Mouse (Mus musculus): ENCODE results near the gene Tnnc2. TPM values are rescaled to one million over a fixed set of nuclear protein-coding genes. Genes with fewer than 3 reads are reported as not detected.

The Tnnc2 gene
- polyA plus RNA-seq, 1 experiment from 2014 or later: 4.9 TPM

DNA sequence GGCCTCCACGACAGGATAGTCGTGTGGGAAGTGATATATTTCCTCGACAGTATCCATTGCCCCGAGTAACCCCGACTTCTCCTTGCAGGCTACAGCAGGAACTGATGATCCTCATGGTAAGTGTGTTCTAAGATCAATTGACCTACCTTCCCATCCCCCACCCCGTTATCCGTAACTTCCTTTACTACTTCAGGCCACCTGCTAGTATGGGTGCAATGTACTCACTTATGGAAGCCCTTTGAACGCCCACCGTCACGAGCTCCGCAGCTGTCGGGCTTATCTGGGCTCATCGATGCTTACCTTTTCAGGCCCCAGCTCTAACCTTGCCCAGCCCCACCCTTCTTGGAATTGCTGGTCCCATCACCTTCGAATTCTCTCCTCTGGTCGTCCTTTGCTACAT lies 9.5 kb downstream of the Tnnc2 start:
- no peak for ATAC-seq (replicated peaks; ENCODE audit: insufficient number of reproducible peaks, insufficient read depth, low FRiP score, low read depth)
- Histone ChIP-seq H3K4me3 (peak overlapping the region; percentile 82), H3K27ac (peak overlapping the region; percentile 48; the same call in 1 of the 2 replicates), H3K9me3 (replicated peaks) (no peaks in the 10 kb centered on the region), H3K4me2 (peak overlapping the region; percentile 84), H3K27me3 (no peaks in the 10 kb centered on the region), H3K4me1 (replicated peaks) (peaks cover 31% of the 10 kb centered on the region), H3K36me3 (peaks cover 23% of the 10 kb centered on the region), H3K9ac (peak overlapping the region; percentile 77)
- 2% methylated on average over 15 of the region's 15 CpGs for WGBS

DNA sequence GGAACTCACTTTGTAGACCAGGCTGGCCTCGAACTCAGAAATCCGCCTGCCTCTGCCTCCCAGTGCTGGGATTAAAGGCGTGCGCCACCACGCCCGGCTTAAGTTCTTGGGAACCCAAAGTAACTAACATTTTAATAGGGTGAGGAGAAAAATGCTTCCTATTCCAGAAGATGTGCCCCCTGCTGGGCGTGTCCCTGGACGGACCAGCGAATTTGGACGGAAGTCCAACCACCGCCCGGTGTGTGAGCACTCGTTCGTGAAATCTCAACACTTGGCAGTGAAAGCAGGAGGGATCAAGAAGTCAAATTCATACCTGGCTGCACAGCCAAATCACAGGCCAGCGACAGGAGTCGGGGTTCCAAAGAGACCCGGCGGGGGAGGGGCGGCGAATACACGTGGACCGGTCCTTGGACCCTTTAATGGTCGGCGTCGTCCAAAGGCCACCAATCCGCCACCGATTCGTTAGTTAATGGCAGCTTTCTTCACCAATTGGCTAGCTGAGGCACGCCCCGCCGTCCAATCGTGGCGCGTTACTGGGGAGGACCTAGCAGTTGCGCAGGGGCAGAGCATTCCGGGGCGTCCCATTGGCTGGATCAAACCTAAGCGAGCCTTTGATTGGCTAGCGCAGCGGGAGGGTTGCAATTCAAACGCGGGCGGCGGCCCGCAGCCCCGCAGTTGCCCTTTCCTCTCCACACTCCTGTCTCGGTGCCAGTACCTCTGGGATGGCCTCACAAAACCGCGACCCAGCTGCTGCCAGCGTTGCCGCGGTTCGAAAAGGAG lies 10.3 kb downstream of the Tnnc2 start, which contains the start of gene Ube2c:
Gene Ube2c, plus strand, starts transcription at position 641 of the 780 bp plus-strand sequence.
- Histone ChIP-seq H3K9me3 (replicated peaks) (no peaks in the 10 kb centered on the region), H3K9ac (peak within 1 kb of the TSS; percentile 77), H3K4me3 (peak within 1 kb of the TSS; percentile 82), H3K4me1 (replicated peaks) (peaks cover 31% of the 10 kb centered on the region), H3K36me3 (peaks cover 30% of the 10 kb centered on the region), H3K27ac (peak within 1 kb of the TSS; percentile 86), H3K27me3 (no peaks in the 10 kb centered on the region), H3K4me2 (peak within 1 kb of the TSS; percentile 84)
- ATAC-seq (replicated peaks; ENCODE audit: insufficient number of reproducible peaks, insufficient read depth, low FRiP score, low read depth): peak; percentile 98
- whole genome bisulfite sequencing: 1% methylated on average over 53 of the region's 53 CpGs

DNA sequence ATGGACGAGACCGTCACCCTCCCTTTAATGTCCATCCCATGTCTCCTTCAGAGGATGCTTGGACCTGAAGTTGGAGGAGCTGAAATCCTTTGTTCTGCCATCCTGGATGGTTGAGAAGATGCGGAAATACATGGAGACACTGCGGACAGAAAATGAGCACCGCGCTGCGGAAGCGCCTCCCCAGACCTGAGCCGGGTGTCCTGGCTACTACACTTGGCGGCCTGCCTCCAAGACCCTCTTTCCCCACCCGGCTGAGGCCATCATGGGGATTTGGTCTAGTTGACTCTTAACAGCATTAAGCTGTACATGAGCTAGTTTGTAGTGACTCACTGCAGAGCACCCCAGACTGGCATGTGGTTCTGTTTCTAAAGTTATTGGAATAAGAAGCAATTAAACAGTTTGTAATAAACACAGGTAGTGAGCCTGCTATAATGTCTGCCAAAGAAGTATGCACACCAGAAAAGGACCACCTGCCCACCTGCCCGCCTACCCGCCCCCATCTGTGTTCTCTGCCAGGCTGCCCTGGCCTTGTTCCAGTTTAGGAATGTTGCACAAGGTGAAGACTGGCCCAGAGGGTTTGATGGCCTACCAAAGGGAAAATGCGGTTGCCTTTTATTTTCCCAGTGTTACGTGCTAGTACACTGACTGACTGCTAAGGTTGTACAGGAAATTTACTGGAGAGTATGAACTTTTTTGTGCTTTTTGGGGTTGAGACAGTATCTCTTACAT lies 11.8 kb downstream of the Tnnc2 start:
- no peak overlapping the region for H3K9ac ChIP-seq
- no peak overlapping the region for H3K4me2 ChIP-seq
- no peaks in the 10 kb centered on the region for H3K27me3 ChIP-seq
- peaks cover 30% of the 10 kb centered on the region for H3K4me1 ChIP-seq (replicated peaks)
- WGBS: 88% methylated on average over 15 of the region's 15 CpGs
- H3K27ac ChIP-seq: peak overlapping the region; percentile 41
- no peak for ATAC-seq (replicated peaks; ENCODE audit: insufficient number of reproducible peaks, insufficient read depth, low FRiP score, low read depth)
- no peak overlapping the region for H3K4me3 ChIP-seq
- H3K36me3 ChIP-seq: peaks cover 39% of the 10 kb centered on the region
- no peaks in the 10 kb centered on the region for H3K9me3 ChIP-seq (replicated peaks)

DNA sequence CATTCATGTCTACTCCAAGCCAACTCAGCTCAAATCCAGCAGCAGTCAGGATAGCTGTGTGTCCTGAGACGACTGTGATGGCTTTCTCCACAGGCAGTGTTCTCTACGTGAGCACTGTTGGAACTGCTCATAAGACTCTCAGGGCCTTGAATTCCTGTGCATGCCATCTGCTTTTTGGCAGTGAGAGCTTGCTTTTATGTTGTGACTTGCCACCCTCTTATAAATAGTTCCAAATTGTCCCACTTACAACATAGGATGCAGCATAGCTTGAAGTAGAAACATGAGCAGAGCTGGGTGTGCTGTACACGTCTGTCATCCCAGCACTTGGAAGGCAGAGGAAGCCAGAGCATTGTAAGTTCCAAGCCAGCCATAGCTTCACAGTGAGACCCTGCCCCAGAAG lies 13.9 kb downstream of the Tnnc2 start:
- ATAC-seq (replicated peaks; ENCODE audit: insufficient number of reproducible peaks, insufficient read depth, low FRiP score, low read depth): no peak
- Histone ChIP-seq H3K27ac (peak overlapping the region; percentile 56), H3K4me1 (replicated peaks) (peaks cover 16% of the 10 kb centered on the region), H3K9ac (no peak overlapping the region), H3K9me3 (replicated peaks) (no peaks in the 10 kb centered on the region), H3K36me3 (peaks cover 52% of the 10 kb centered on the region), H3K4me3 (no peak overlapping the region), H3K4me2 (no peak overlapping the region), H3K27me3 (no peaks in the 10 kb centered on the region)
- WGBS: 62% methylated on average over 3 of the region's 3 CpGs

DNA sequence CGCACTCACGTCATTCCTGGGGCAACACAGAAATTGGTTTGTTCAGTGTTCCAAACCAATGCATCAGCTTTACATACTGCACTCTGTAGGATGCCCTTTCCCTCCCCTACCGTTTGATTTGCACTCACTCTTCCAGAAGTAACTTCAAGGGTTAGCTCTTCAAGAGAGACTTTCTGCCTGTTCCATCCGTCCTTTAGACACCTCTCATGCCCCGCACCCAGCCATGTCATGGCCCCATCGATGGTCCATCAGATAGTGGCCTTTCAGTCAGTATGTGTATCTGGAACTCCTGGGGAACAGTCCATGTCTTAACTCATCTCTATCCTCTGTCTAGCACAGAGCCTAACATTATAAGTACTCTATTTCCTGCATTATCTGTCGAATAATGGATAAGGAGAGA lies 17.2 kb downstream of the Tnnc2 start:
- no peak for ATAC-seq (replicated peaks; ENCODE audit: insufficient number of reproducible peaks, insufficient read depth, low FRiP score, low read depth)
- WGBS: 82% methylated on average over 7 of the region's 7 CpGs
- no peaks in the 10 kb centered on the region for H3K27me3 ChIP-seq
- no peaks in the 10 kb centered on the region for H3K9me3 ChIP-seq (replicated peaks)
- H3K4me1 ChIP-seq (replicated peaks): peaks cover 4% of the 10 kb centered on the region
- H3K9ac ChIP-seq: no peak overlapping the region
- H3K36me3 ChIP-seq: peaks cover 76% of the 10 kb centered on the region
- H3K4me2 ChIP-seq: no peak overlapping the region
- H3K4me3 ChIP-seq: no peak overlapping the region
- no peak overlapping the region for H3K27ac ChIP-seq

DNA sequence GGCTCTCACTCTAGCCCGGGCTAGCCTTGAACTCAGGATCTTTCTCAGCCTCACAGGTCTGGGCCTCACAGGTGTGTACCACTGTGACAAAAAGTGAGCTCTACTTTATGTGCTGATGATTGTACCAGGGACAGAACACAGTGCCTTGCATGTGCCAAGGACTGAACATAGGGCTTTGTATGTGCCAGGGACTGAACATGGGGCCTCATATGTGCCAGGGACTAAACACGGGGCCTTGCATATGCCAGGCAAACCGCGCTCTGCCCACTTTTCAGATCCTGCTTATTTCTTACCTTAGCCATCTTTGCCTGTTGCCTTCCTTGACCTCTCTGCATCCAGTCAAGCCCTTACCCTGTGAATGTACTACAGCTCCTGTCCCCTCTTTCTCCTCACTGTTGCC lies 17.8 kb downstream of the Tnnc2 start:
- Histone ChIP-seq H3K4me3 (no peak overlapping the region), H3K27me3 (no peaks in the 10 kb centered on the region), H3K36me3 (peaks cover 81% of the 10 kb centered on the region), H3K9ac (no peak overlapping the region), H3K9me3 (replicated peaks) (no peaks in the 10 kb centered on the region), H3K27ac (no peak overlapping the region), H3K4me2 (no peak overlapping the region), H3K4me1 (replicated peaks) (peaks cover 4% of the 10 kb centered on the region)
- WGBS: 98% methylated on average over 4 of the region's 4 CpGs
- ATAC-seq (replicated peaks; ENCODE audit: insufficient number of reproducible peaks, insufficient read depth, low FRiP score, low read depth): no peak

DNA sequence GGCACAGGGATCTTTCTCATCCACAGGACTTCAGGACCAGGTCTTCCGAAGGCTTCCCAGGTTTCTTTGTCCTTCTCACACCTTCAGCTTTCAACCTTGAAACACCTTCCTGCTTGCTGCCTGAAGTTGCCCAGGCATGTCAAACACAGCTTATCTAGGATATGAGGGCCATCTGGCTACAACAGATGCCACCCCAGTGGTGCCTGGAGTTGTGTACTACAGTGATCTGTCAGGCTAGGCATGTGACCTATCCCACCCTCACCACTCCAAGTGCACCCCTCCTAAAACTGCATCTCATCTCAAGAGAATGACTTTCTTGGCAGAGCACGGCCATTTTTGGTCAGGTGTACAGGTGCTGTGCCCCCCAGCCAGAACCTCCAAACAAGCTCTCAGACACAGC lies 18.3 kb downstream of the Tnnc2 start:
- 73% methylated on average over 2 of the region's 2 CpGs for WGBS
- Histone ChIP-seq H3K9ac (no peak overlapping the region), H3K4me3 (no peak overlapping the region), H3K27me3 (no peaks in the 10 kb centered on the region), H3K4me1 (replicated peaks) (peaks cover 4% of the 10 kb centered on the region), H3K9me3 (replicated peaks) (no peaks in the 10 kb centered on the region), H3K4me2 (no peak overlapping the region), H3K36me3 (peaks cover 86% of the 10 kb centered on the region), H3K27ac (no peak overlapping the region)
- ATAC-seq (replicated peaks; ENCODE audit: insufficient number of reproducible peaks, insufficient read depth, low FRiP score, low read depth): no peak

DNA sequence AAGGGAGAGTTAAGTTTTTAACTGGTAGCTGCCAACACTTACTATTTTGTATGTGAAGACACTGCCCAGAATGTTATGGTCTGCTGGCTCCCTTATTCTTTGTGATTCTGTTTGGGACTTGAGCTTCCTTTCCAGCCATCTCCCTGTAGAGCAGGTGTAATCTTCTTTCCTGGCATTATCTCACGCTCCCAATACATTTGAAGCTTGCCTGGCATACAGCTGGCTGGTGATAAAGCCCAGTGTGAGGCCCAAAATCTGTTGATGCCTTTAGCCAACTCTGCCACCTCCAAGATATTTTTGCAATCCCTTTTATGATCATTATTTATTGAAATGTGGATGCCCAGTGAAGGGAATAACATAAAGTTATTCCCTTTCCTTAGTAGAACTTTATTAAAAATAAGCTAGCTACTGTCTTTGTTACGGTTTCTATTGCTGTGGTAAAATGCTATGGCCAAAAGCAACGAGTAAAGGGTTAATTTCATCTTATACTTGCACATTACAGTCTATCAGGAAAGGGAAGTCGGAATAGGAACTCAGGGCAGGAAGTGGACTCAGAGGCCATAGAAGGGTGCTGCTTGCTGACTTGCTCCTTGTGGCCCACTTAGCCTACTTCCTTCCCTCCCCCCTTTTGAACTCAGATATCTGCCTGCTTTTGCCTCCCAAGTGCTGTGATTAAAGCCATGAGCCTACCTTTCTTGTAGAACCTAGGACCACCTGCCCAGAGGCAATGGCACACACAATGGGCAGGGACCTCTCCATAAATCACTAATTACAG lies 19.5 kb downstream of the Tnnc2 start:
- ATAC-seq (replicated peaks; ENCODE audit: insufficient number of reproducible peaks, insufficient read depth, low FRiP score, low read depth): no peak
- Histone ChIP-seq H3K9ac (no peak overlapping the region), H3K4me3 (no peak overlapping the region), H3K27ac (no peak overlapping the region), H3K4me1 (replicated peaks) (peaks cover 13% of the 10 kb centered on the region), H3K9me3 (replicated peaks) (no peaks in the 10 kb centered on the region), H3K27me3 (no peaks in the 10 kb centered on the region), H3K4me2 (no peak overlapping the region), H3K36me3 (peaks cover 86% of the 10 kb centered on the region)
- WGBS: 77% methylated on average over 4 of the region's 4 CpGs

DNA sequence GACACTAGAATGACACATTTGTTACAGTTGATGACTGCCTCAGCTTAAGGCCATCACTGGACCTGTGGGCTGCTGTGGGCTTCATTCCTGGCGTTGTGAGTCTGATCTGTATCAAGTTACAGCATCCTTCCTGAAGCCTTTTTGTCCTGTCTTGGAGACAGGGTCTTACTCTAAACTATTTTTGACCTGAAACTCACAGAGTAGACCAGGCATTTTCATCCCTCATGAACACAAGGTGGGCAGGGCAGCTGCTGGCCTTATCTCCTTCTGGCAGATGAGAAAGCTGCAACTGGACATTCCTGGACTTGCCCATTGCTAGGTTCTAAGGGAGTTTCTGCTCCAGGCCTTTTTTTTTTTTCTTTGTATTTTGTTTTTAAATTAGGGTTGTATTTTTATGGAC lies 21.1 kb downstream of the Tnnc2 start:
- Histone ChIP-seq H3K9ac (no peak overlapping the region), H3K9me3 (replicated peaks) (no peaks in the 10 kb centered on the region), H3K36me3 (peaks cover 94% of the 10 kb centered on the region), H3K27me3 (no peaks in the 10 kb centered on the region), H3K27ac (no peak overlapping the region), H3K4me2 (no peak overlapping the region), H3K4me3 (no peak overlapping the region), H3K4me1 (replicated peaks) (peaks cover 29% of the 10 kb centered on the region)
- WGBS: 50% methylated on average over 1 of the region's 1 CpGs
- ATAC-seq (replicated peaks; ENCODE audit: insufficient number of reproducible peaks, insufficient read depth, low FRiP score, low read depth): no peak

DNA sequence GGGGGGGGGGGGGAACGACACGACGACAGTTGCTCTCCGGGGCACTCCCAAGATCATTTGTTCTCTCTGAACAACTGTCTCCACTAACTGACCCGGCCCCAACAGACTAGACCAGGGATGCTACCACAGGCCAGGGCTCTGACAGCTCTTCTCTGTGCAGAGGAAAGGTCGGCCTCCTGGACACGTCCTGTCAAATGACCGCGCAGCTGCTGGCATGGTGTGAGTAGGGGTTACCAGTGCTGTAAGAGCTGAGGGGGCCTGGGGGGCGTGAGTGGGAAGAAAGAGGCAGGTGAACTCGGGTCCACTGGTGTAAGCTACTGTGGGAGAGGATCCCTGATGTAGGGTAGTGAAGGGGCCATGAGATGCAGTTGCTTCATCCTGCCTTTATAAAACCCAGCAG lies 21.9 kb downstream of the Tnnc2 start:
- Histone ChIP-seq H3K27me3 (no peaks in the 10 kb centered on the region), H3K9me3 (replicated peaks) (no peaks in the 10 kb centered on the region), H3K4me3 (no peak overlapping the region), H3K4me2 (no peak overlapping the region), H3K9ac (no peak overlapping the region), H3K4me1 (replicated peaks) (peaks cover 33% of the 10 kb centered on the region), H3K36me3 (peaks cover 89% of the 10 kb centered on the region), H3K27ac (no peak overlapping the region)
- ATAC-seq (replicated peaks; ENCODE audit: insufficient number of reproducible peaks, insufficient read depth, low FRiP score, low read depth): no peak
- 89% methylated on average over 11 of the region's 11 CpGs for WGBS

DNA sequence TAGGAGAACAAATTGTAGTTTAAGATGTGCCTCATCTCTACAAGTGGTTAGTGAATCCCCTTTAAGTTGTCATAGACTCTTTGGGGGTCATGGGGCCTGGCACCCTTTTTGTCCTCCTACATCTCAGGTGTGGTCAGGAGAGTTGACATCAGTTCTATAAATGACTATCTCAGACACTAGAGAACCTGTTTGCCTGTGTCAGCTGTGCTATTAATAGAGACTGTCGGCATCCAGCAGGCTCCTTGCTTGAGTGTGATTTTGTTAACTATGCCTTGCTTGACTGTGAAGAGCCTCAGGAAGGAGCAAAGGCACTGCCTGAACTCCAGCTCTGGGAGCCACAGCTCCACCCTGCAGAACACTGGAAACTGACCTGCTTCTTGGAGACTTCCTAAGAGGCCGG lies 25.0 kb downstream of the Tnnc2 start:
- WGBS: 45% methylated on average over 2 of the region's 2 CpGs
- H3K4me3 ChIP-seq: no peak overlapping the region
- H3K9me3 ChIP-seq (replicated peaks): no peaks in the 10 kb centered on the region
- peak overlapping the region; percentile 87 for H3K27ac ChIP-seq
- peaks cover 90% of the 10 kb centered on the region for H3K36me3 ChIP-seq
- H3K4me2 ChIP-seq: 0 out of 2 replicates have a peak overlapping the region, but pooled peaks have one; percentile 4
- peaks cover 29% of the 10 kb centered on the region for H3K4me1 ChIP-seq (replicated peaks)
- H3K27me3 ChIP-seq: no peaks in the 10 kb centered on the region
- ATAC-seq (replicated peaks; ENCODE audit: insufficient number of reproducible peaks, insufficient read depth, low FRiP score, low read depth): peak; percentile 82
- no peak overlapping the region for H3K9ac ChIP-seq
